Mouse (Mus musculus): ENCODE measurements at regions not wholly inside any gene's neighbourhood (a gene's known extent, or its start where the extent isn't known, plus 50 kb on each side); places are given as distances from the start of the nearest gene placed in this dataset.

GRCm38 (mm10) chr15:7604847-7605246 lies 205.8 kb upstream of the Gdnf start:
- Histone ChIP-seq H3K9me3 (ENCODE audit: control insufficient read depth, low read length) (no peaks in the 10 kb centered on the region), H3K9ac (ENCODE audit: low read depth, low read length) (no peak overlapping the region), H3K27me3 (replicated peaks; ENCODE audit: control insufficient read depth, insufficient read depth, low read length) (no peaks in the 10 kb centered on the region), H3K4me1 (ENCODE audit: control insufficient read depth, insufficient read depth, low read depth, low read length) (no peaks in the 10 kb centered on the region), H3K4me2 (ENCODE audit: low read length) (no peak overlapping the region), H3K4me3 (ENCODE audit: low read length) (no peak overlapping the region), H3K27ac (ENCODE audit: low read depth, low read length) (no peak overlapping the region), H3K36me3 (ENCODE audit: control insufficient read depth, insufficient read depth, low read length) (no peaks in the 10 kb centered on the region)
- WGBS, result 91% methylated on average over 3 of the region's 3 CpGs
- ATAC-seq, result no peak

- no peak for ATAC-seq
- Histone ChIP-seq H3K27me3 (replicated peaks; ENCODE audit: control insufficient read depth, insufficient read depth, low read length) (no peaks in the 10 kb centered on the region), H3K27ac (ENCODE audit: low read depth, low read length) (no peak overlapping the region), H3K4me1 (ENCODE audit: control insufficient read depth, insufficient read depth, low read depth, low read length) (no peaks in the 10 kb centered on the region), H3K36me3 (ENCODE audit: control insufficient read depth, insufficient read depth, low read length) (no peaks in the 10 kb centered on the region), H3K9me3 (ENCODE audit: control insufficient read depth, low read length) (no peaks in the 10 kb centered on the region), H3K4me3 (ENCODE audit: low read length) (no peak overlapping the region), H3K9ac (ENCODE audit: low read depth, low read length) (no peak overlapping the region), H3K4me2 (ENCODE audit: low read length) (no peak overlapping the region)
- 57% methylated on average over 2 of the region's 2 CpGs for WGBS
Measured at GRCm38 (mm10) chr15:7617954-7618353, 192.7 kb upstream of the Gdnf start.

DNA sequence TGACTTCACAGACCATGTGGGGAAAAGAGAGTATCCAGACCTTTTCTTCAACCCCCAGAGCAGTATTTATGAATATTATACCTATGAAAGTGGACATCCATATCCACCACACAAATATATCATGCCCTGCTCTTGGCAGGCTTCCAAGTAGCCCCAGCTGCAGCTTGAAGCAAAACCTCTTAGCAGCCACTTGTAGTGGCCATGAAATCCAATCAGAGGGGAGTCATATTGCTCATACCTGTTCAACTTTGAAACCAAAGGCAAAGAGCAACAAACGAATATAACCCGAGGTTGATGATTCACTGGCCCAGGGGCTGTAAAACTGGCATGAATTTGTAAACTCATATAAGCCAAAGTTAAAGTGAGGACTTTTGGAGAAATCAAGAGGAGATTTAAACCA lies 187.6 kb upstream of the Gdnf start:
- Histone ChIP-seq H3K27ac (ENCODE audit: low read depth, low read length) (no peak overlapping the region), H3K4me3 (ENCODE audit: low read length) (no peak overlapping the region), H3K9me3 (ENCODE audit: control insufficient read depth, low read length) (no peaks in the 10 kb centered on the region), H3K4me1 (ENCODE audit: control insufficient read depth, insufficient read depth, low read depth, low read length) (no peaks in the 10 kb centered on the region), H3K27me3 (replicated peaks; ENCODE audit: control insufficient read depth, insufficient read depth, low read length) (no peaks in the 10 kb centered on the region), H3K4me2 (ENCODE audit: low read length) (no peak overlapping the region), H3K36me3 (ENCODE audit: control insufficient read depth, insufficient read depth, low read length) (no peaks in the 10 kb centered on the region), H3K9ac (ENCODE audit: low read depth, low read length) (no peak overlapping the region)
- no peak for ATAC-seq
- WGBS, result 93% methylated on average over 2 of the region's 2 CpGs

DNA sequence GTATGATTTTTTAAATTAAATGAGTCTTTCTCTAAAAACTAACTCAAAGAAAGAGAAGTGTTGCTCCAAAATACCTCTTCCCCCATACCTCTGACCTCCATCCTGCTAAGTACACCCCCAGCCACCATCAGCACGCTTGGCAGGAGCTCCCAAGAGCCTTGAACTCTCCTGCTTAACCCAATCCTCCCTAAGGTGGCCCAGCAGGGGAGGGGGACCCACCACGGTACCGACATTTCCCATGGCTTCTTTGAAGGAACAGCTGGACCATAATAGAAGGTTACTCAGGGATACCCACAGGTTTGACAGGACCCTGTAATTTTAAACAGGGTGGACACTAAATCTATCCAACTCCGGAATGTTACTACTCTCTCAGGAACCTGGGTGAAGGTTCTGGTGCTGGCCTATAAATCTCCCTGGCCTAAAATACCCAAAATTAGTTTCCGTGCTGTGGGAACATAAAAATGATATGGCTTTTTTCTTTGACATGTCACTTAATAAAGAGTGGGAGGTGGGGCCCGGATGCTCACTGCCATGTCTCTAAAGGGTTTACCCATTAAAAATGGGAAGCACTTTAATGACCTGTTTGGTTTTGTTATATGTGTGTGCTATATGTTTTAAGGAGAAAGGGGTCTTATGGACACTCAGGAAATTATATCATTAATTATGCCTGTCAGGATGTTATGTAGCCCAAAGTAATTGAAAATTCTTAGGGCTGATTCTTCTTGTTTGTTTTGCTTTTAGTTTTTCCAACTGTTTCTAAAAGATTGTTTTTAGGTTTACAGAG lies 185.8 kb upstream of the Gdnf start:
- 72% methylated on average over 6 of the region's 6 CpGs for WGBS
- H3K4me2 ChIP-seq (ENCODE audit: low read length), result no peak overlapping the region
- no peaks in the 10 kb centered on the region for H3K36me3 ChIP-seq (ENCODE audit: control insufficient read depth, insufficient read depth, low read length)
- no peaks in the 10 kb centered on the region for H3K27me3 ChIP-seq (replicated peaks; ENCODE audit: control insufficient read depth, insufficient read depth, low read length)
- no peaks in the 10 kb centered on the region for H3K9me3 ChIP-seq (ENCODE audit: control insufficient read depth, low read length)
- no peaks in the 10 kb centered on the region for H3K4me1 ChIP-seq (ENCODE audit: control insufficient read depth, insufficient read depth, low read depth, low read length)
- H3K9ac ChIP-seq (ENCODE audit: low read depth, low read length), result no peak overlapping the region
- no peak overlapping the region for H3K4me3 ChIP-seq (ENCODE audit: low read length)
- no peak overlapping the region for H3K27ac ChIP-seq (ENCODE audit: low read depth, low read length)
- no peak for ATAC-seq

DNA sequence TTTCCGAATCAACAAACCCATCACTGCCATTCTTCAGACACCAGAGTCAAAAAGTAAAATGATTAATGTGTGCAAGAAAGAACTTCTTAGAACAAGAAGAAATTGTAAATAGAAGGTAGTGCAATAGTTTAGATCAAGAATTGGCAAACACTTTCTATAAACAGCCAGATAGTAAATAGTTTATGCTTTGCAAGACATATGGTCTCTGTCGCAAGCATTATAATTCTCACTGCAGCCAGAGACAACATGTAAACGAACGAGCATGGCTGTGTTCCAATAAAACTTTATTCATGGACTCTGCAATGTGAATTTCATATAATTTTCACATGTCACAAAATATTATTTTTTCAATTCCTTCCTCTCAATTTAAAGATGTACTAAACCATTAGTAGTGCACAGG lies 180.8 kb upstream of the Gdnf start:
- 91% methylated on average over 4 of the region's 4 CpGs for WGBS
- Histone ChIP-seq H3K4me2 (ENCODE audit: low read length) (no peak overlapping the region), H3K9ac (ENCODE audit: low read depth, low read length) (no peak overlapping the region), H3K36me3 (ENCODE audit: control insufficient read depth, insufficient read depth, low read length) (no peaks in the 10 kb centered on the region), H3K27ac (ENCODE audit: low read depth, low read length) (no peak overlapping the region), H3K9me3 (ENCODE audit: control insufficient read depth, low read length) (no peaks in the 10 kb centered on the region), H3K27me3 (replicated peaks; ENCODE audit: control insufficient read depth, insufficient read depth, low read length) (no peaks in the 10 kb centered on the region), H3K4me1 (ENCODE audit: control insufficient read depth, insufficient read depth, low read depth, low read length) (no peaks in the 10 kb centered on the region), H3K4me3 (ENCODE audit: low read length) (no peak overlapping the region)
- no peak for ATAC-seq

GRCm38 (mm10) chr15:7635234-7635633 lies 175.4 kb upstream of the Gdnf start:
- Histone ChIP-seq H3K4me1 (ENCODE audit: control insufficient read depth, insufficient read depth, low read depth, low read length) (no peaks in the 10 kb centered on the region), H3K27ac (ENCODE audit: low read depth, low read length) (no peak overlapping the region), H3K4me2 (ENCODE audit: low read length) (no peak overlapping the region), H3K9ac (ENCODE audit: low read depth, low read length) (no peak overlapping the region), H3K27me3 (replicated peaks; ENCODE audit: control insufficient read depth, insufficient read depth, low read length) (no peaks in the 10 kb centered on the region), H3K4me3 (ENCODE audit: low read length) (no peak overlapping the region), H3K9me3 (ENCODE audit: control insufficient read depth, low read length) (no peaks in the 10 kb centered on the region), H3K36me3 (ENCODE audit: control insufficient read depth, insufficient read depth, low read length) (no peaks in the 10 kb centered on the region)
- no peak for ATAC-seq
- 46% methylated on average over 8 of the region's 8 CpGs for WGBS

- Histone ChIP-seq H3K27me3 (replicated peaks; ENCODE audit: control insufficient read depth, insufficient read depth, low read length) (no peaks in the 10 kb centered on the region), H3K27ac (ENCODE audit: low read depth, low read length) (no peak overlapping the region), H3K4me3 (ENCODE audit: low read length) (no peak overlapping the region), H3K9me3 (ENCODE audit: control insufficient read depth, low read length) (no peaks in the 10 kb centered on the region), H3K4me2 (ENCODE audit: low read length) (no peak overlapping the region), H3K4me1 (ENCODE audit: control insufficient read depth, insufficient read depth, low read depth, low read length) (no peaks in the 10 kb centered on the region), H3K9ac (ENCODE audit: low read depth, low read length) (no peak overlapping the region), H3K36me3 (ENCODE audit: control insufficient read depth, insufficient read depth, low read length) (no peaks in the 10 kb centered on the region)
- ATAC-seq, result no peak
- WGBS, result 86% methylated on average over 6 of the region's 6 CpGs
Measured at GRCm38 (mm10) chr15:7639444-7639843, 171.2 kb upstream of the Gdnf start.

DNA sequence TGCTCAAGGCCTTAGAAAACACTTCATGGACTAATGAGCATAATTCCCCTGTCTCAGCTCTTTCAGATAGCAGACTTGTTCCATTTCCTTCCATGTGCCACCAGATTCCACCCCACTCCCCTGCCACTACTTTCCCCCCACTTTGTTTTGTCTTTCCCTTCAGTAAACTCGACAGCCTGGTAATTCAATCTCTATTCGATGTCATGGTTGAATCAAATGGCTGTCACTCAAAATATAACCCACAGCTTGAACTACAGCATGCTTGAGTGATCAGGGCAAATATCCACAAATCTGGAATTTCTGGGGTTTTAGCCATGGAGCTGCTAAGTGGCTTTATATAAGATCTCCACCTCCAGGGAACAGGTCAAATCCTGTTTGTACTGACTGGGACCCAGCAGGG lies 168.6 kb upstream of the Gdnf start:
- Histone ChIP-seq H3K9me3 (ENCODE audit: control insufficient read depth, low read length) (no peaks in the 10 kb centered on the region), H3K27ac (ENCODE audit: low read depth, low read length) (no peak overlapping the region), H3K4me2 (ENCODE audit: low read length) (no peak overlapping the region), H3K4me1 (ENCODE audit: control insufficient read depth, insufficient read depth, low read depth, low read length) (no peaks in the 10 kb centered on the region), H3K36me3 (ENCODE audit: control insufficient read depth, insufficient read depth, low read length) (no peaks in the 10 kb centered on the region), H3K9ac (ENCODE audit: low read depth, low read length) (no peak overlapping the region), H3K4me3 (ENCODE audit: low read length) (no peak overlapping the region), H3K27me3 (replicated peaks; ENCODE audit: control insufficient read depth, insufficient read depth, low read length) (no peaks in the 10 kb centered on the region)
- WGBS, result 33% methylated on average over 2 of the region's 2 CpGs
- no peak for ATAC-seq

DNA sequence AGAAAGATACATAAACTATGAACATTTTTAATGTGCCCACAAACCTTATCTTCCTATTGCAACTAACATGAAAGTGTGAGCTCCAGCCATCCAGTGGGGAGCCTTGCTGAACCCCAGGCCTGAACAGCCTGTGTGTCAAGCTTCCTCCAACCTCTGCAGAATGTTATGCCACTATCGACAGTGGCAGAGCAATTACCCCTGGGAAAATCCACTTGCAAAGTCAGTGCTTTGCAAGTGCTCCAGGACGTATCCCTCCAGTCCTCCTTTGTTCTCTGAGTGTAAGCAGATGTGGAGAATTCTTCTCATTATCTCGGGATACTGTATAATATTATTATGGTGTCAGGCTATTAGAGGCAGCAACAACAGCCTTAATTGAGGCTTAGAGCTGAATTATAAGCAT lies 159.9 kb upstream of the Gdnf start:
- no peaks in the 10 kb centered on the region for H3K9me3 ChIP-seq (ENCODE audit: control insufficient read depth, low read length)
- no peak overlapping the region for H3K9ac ChIP-seq (ENCODE audit: low read depth, low read length)
- no peak overlapping the region for H3K4me3 ChIP-seq (ENCODE audit: low read length)
- H3K4me1 ChIP-seq (ENCODE audit: control insufficient read depth, insufficient read depth, low read depth, low read length), result no peaks in the 10 kb centered on the region
- peak; percentile 37; the same call in 1 of the 2 replicates for ATAC-seq
- no peak overlapping the region for H3K4me2 ChIP-seq (ENCODE audit: low read length)
- H3K27me3 ChIP-seq (replicated peaks; ENCODE audit: control insufficient read depth, insufficient read depth, low read length), result no peaks in the 10 kb centered on the region
- no peak overlapping the region for H3K27ac ChIP-seq (ENCODE audit: low read depth, low read length)
- WGBS, result 32% methylated on average over 3 of the region's 3 CpGs
- H3K36me3 ChIP-seq (ENCODE audit: control insufficient read depth, insufficient read depth, low read length), result no peaks in the 10 kb centered on the region

Data from hindbrain, embryonic 16.5 days (tissue).